Mouse (Mus musculus): ENCODE measurements around the gene Ap3b1. TPM values are rescaled to one million over a fixed set of nuclear protein-coding genes. Genes with fewer than 3 reads are reported as not detected.

Ap3b1 gene
- total RNA-seq, 2 experiments from 2014 or later = 49.1 to 53.9 TPM

- DNase-seq (ENCODE audit: low spot score in 2 of 2) = no peak
Observed at GRCm38 (mm10) chr13:94447003-94447402, 88.2 kb downstream of the Ap3b1 start.

- no peak for DNase-seq (ENCODE audit: low spot score in 2 of 2)
Observed at GRCm38 (mm10) chr13:94449593-94449992, 90.8 kb downstream of the Ap3b1 start.

- peak; percentile 51 to 60 for DNase-seq (ENCODE audit: low spot score in 2 of 2)
Observed at GRCm38 (mm10) chr13:94451229-94451628, 92.5 kb downstream of the Ap3b1 start.

GRCm38 (mm10) chr13:94454131-94454530 lies 95.4 kb downstream of the Ap3b1 start:
- DNase-seq (ENCODE audit: low spot score in 2 of 2) = no peak

GRCm38 (mm10) chr13:94459143-94459542 lies 100.4 kb downstream of the Ap3b1 start:
- no peak for DNase-seq (ENCODE audit: low spot score in 2 of 2)

GRCm38 (mm10) chr13:94464221-94464620 lies 105.5 kb downstream of the Ap3b1 start:
- no peak for DNase-seq (ENCODE audit: low spot score in 2 of 2)

GRCm38 (mm10) chr13:94468551-94468950 lies 109.8 kb downstream of the Ap3b1 start:
- DNase-seq (ENCODE audit: low spot score in 2 of 2) = no peak

GRCm38 (mm10) chr13:94471009-94471672 lies 112.4 kb downstream of the Ap3b1 start:
- no peak for DNase-seq (ENCODE audit: low spot score in 2 of 2)

GRCm38 (mm10) chr13:94476208-94476607 lies 117.4 kb downstream of the Ap3b1 start:
- no peak for DNase-seq (ENCODE audit: low spot score in 2 of 2)

- no peak for DNase-seq (ENCODE audit: low spot score in 2 of 2)
Observed at GRCm38 (mm10) chr13:94480256-94480655, 121.5 kb downstream of the Ap3b1 start.

GRCm38 (mm10) chr13:94490684-94491083 lies 131.9 kb downstream of the Ap3b1 start:
- DNase-seq (ENCODE audit: low spot score in 2 of 2) = no peak

- no peak for DNase-seq (ENCODE audit: low spot score in 2 of 2)
Observed at GRCm38 (mm10) chr13:94491159-94491558, 132.4 kb downstream of the Ap3b1 start.

GRCm38 (mm10) chr13:94497521-94497920 lies 138.8 kb downstream of the Ap3b1 start:
- no peak for DNase-seq (ENCODE audit: low spot score in 2 of 2)

GRCm38 (mm10) chr13:94506411-94506810 lies 147.7 kb downstream of the Ap3b1 start:
- DNase-seq (ENCODE audit: low spot score in 2 of 2) = peak in 1 of 2 experiments; percentile 36

- no peak for DNase-seq (ENCODE audit: low spot score in 2 of 2)
Observed at GRCm38 (mm10) chr13:94508344-94508743, 149.6 kb downstream of the Ap3b1 start.

GRCm38 (mm10) chr13:94513157-94513767 lies 154.5 kb downstream of the Ap3b1 start:
- DNase-seq (ENCODE audit: low spot score in 2 of 2) = no peak

GRCm38 (mm10) chr13:94513898-94514297 lies 155.1 kb downstream of the Ap3b1 start:
- no peak for DNase-seq (ENCODE audit: low spot score in 2 of 2)

- DNase-seq (ENCODE audit: low spot score in 2 of 2) = no peak
Observed at GRCm38 (mm10) chr13:94514992-94515391, 156.2 kb downstream of the Ap3b1 start.

GRCm38 (mm10) chr13:94516532-94516931 lies 157.8 kb downstream of the Ap3b1 start:
- DNase-seq (ENCODE audit: low spot score in 2 of 2) = no peak

- no peak for DNase-seq (ENCODE audit: low spot score in 2 of 2)
Observed at GRCm38 (mm10) chr13:94518176-94518575, 159.4 kb downstream of the Ap3b1 start.

GRCm38 (mm10) chr13:94519276-94519675 lies 160.5 kb downstream of the Ap3b1 start:
- DNase-seq (ENCODE audit: low spot score in 2 of 2) = no peak

- no peak for DNase-seq (ENCODE audit: low spot score in 2 of 2)
Observed at GRCm38 (mm10) chr13:94523213-94523612, 164.5 kb downstream of the Ap3b1 start.

- DNase-seq (ENCODE audit: low spot score in 2 of 2) = no peak
Observed at GRCm38 (mm10) chr13:94524669-94525238, 166.0 kb downstream of the Ap3b1 start.
